Mouse (Mus musculus): ENCODE data around the gene Aifm1. TPM values are rescaled to one million over a fixed set of nuclear protein-coding genes. Genes with fewer than 3 reads are reported as not detected.

The Aifm1 gene
- 15.4 TPM for polyA plus RNA-seq (2014; fragmentation: Illumina TruSeq; extraction: RNeasy Lipid Tissue Mini Kit (QIAGEN cat#74804); ENCODE audit: low read depth, low replicate concordance)

DNA sequence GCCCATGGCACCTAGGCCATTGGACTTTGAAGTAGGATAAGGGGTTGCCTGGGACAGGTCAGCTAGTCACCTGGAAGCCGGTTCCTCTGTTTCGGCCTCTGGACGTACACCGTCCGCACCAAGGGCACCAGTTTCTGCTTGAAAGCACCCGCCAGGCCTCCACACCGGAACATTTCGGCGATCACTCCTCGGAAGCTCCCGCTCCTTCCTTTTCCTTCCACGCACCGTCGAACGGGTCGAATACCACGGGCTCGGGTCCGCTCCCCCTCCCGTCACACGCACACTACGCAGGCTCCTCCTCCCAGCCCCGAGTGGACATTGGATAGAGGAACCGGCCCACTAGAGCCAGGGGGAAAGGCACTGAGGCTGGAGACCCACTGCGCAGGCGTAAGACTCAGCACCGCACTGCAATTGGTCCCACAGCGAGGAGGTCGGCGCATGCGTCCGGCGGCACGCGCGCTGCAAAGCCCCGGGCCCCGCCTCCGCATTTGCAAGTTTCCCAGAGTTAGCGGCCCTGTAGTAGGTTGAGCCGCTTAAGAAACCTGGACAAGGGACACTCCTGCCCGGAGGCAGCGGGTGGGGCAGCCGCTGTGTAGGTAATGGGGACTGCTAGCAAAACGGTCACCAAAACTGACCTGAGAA, at the start of gene Aifm1:
Aifm1 (minus strand) TSS at position 398 of the 642 bp plus-strand sequence.

GRCm38 (mm10) chrX:48518808-48519548, 5.6 kb upstream of the Aifm1 start, which contains the start of gene Rab33a:
Gene Rab33a, plus strand, starts transcription at chrX:48519285.

GRCm38 (mm10) chrX:48462754-48463507, 50.4 kb downstream of the Aifm1 start, which contains the start of gene Elf4:
Gene Elf4, minus strand, starts transcription at chrX:48463132.

Other genes with a start within 250 kb of the Aifm1 start
- 1.5 TPM for gene Bcorl1, start 172.2 kb downstream of the Aifm1 start, polyA plus RNA-seq (2014; fragmentation: Illumina TruSeq; extraction: RNeasy Lipid Tissue Mini Kit (QIAGEN cat#74804); ENCODE audit: low read depth, low replicate concordance)
- 2.5 TPM for gene Elf4, start 50.4 kb downstream of the Aifm1 start, polyA plus RNA-seq (2014; fragmentation: Illumina TruSeq; extraction: RNeasy Lipid Tissue Mini Kit (QIAGEN cat#74804); ENCODE audit: low read depth, low replicate concordance)
- gene Rab33a, start 5.7 kb upstream of the Aifm1 start, polyA plus RNA-seq (2014; fragmentation: Illumina TruSeq; extraction: RNeasy Lipid Tissue Mini Kit (QIAGEN cat#74804); ENCODE audit: low read depth, low replicate concordance), result not detected
- 25.9 TPM for gene Zfp280c, start 80.9 kb upstream of the Aifm1 start, polyA plus RNA-seq (2014; fragmentation: Illumina TruSeq; extraction: RNeasy Lipid Tissue Mini Kit (QIAGEN cat#74804); ENCODE audit: low read depth, low replicate concordance)
- gene Slc25a14, start 109.8 kb upstream of the Aifm1 start, polyA plus RNA-seq (2014; fragmentation: Illumina TruSeq; extraction: RNeasy Lipid Tissue Mini Kit (QIAGEN cat#74804); ENCODE audit: low read depth, low replicate concordance), result 13.9 TPM
- gene Gpr119, start 160.9 kb upstream of the Aifm1 start, polyA plus RNA-seq (2014; fragmentation: Illumina TruSeq; extraction: RNeasy Lipid Tissue Mini Kit (QIAGEN cat#74804); ENCODE audit: low read depth, low replicate concordance), result not detected
- 6.0 TPM for gene Rbmx2, start 181.4 kb upstream of the Aifm1 start, polyA plus RNA-seq (2014; fragmentation: Illumina TruSeq; extraction: RNeasy Lipid Tissue Mini Kit (QIAGEN cat#74804); ENCODE audit: low read depth, low replicate concordance)